7 mouse cellular contexts compared by ENCODE assay signal in the genomic region with DNA sequence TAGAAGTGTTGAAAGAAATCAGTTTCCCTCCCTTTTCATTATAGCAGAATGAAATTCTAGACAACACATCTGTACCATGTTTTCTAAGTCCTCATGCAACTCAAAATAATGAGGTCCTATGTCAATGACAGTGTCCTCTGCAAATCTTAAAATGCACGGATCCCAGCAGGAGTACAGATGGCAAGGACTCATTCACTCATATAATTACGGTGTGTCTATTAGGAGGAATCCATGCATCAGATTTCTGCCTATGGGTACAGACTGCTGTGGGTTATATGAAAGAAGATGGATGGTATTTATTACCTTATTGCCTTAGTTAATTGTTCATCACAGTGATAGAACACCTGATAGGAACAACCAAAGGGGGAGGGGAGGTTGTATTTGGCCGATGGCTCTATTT.
DNase-seq lines count a peak whose midpoint lies in the region; ATAC-seq and TF ChIP-seq lines count a peak whose summit lies in the region.

No protein-coding gene starts in this region.

- peaks cover 13% of the 10 kb centered on the region for H3K4me1 ChIP-seq in lung, embryonic 16.5 days (replicated peaks; ENCODE audit: control insufficient read depth, insufficient read depth, low read length)
- H3K4me1 ChIP-seq in lung, adult 2 months (ENCODE audit: control insufficient read depth, insufficient read depth, low read length), result peaks cover 10% of the 10 kb centered on the region
- peaks cover 31% of the 10 kb centered on the region for H3K4me1 ChIP-seq in hindbrain, embryonic 13.5 days (replicated peaks)
- peaks cover 16% of the 10 kb centered on the region for H3K4me1 ChIP-seq in liver, embryonic 15.5 days (replicated peaks)
- H3K4me1 ChIP-seq in stomach, embryonic 16.5 days (ENCODE audit: control insufficient read depth, insufficient read depth, low read length), result peaks cover 21% of the 10 kb centered on the region

- TF ChIP-seq CTCF in lung, adult 2 months (IDR thresholded peaks at IDR 0.05; ENCODE audit: insufficient read depth, low read length), result no peak

- no peaks in the 10 kb centered on the region for H3K27me3 ChIP-seq in lung, embryonic 16.5 days (ENCODE audit: control insufficient read depth, insufficient read depth, low read depth, low read length)
- H3K27me3 ChIP-seq in hindbrain, embryonic 13.5 days, result no peaks in the 10 kb centered on the region
- H3K27me3 ChIP-seq in liver, embryonic 15.5 days, result no peaks in the 10 kb centered on the region
- H3K27me3 ChIP-seq in stomach, embryonic 16.5 days (ENCODE audit: control insufficient read depth, insufficient read depth, low read length), result no peaks in the 10 kb centered on the region

- 47% methylated on average over 3 of the region's 3 CpGs for WGBS in lung, embryonic 16.5 days
- WGBS in lung, adult 2 months, result 65% methylated on average over 3 of the region's 3 CpGs
- WGBS in hindbrain, embryonic 13.5 days, result 21% methylated on average over 3 of the region's 3 CpGs
- 59% methylated on average over 3 of the region's 3 CpGs for WGBS in liver, embryonic 15.5 days (ENCODE audit: insufficient replicate concordance)
- 60% methylated on average over 3 of the region's 3 CpGs for WGBS in stomach, embryonic 16.5 days

- no peak; the same call in 1 of the 2 replicates for ATAC-seq in lung, embryonic 16.5 days (ENCODE audit: low read depth)
- peak; percentile 72 for ATAC-seq in hindbrain, embryonic 13.5 days (ENCODE audit: low FRiP score)
- no peak for ATAC-seq in liver, embryonic 15.5 days (ENCODE audit: insufficient read depth)
- ATAC-seq in stomach, embryonic 16.5 days (ENCODE audit: insufficient read depth, low FRiP score), result no peak

- no peaks in the 10 kb centered on the region for H3K9me3 ChIP-seq in lung, embryonic 16.5 days (ENCODE audit: control insufficient read depth, low read length)
- no peaks in the 10 kb centered on the region for H3K9me3 ChIP-seq in hindbrain, embryonic 13.5 days
- H3K9me3 ChIP-seq in liver, embryonic 15.5 days (replicated peaks), result no peaks in the 10 kb centered on the region
- H3K9me3 ChIP-seq in stomach, embryonic 16.5 days (replicated peaks; ENCODE audit: control insufficient read depth, low read length), result no peaks in the 10 kb centered on the region

- H3K36me3 ChIP-seq in lung, embryonic 16.5 days (ENCODE audit: control insufficient read depth, insufficient read depth, low read length), result no peaks in the 10 kb centered on the region
- H3K36me3 ChIP-seq in hindbrain, embryonic 13.5 days, result no peaks in the 10 kb centered on the region
- no peaks in the 10 kb centered on the region for H3K36me3 ChIP-seq in liver, embryonic 15.5 days (replicated peaks)
- H3K36me3 ChIP-seq in stomach, embryonic 16.5 days (ENCODE audit: control insufficient read depth, insufficient read depth, low read length), result no peaks in the 10 kb centered on the region

- TF ChIP-seq POLR2A in lung, adult 2 months (IDR thresholded peaks at IDR 0.05; ENCODE audit: borderline replicate concordance, extremely low read depth, low read depth, low read length), result no peak

- peak overlapping the region; percentile 86 for H3K27ac ChIP-seq in lung, embryonic 16.5 days (ENCODE audit: low read length)
- H3K27ac ChIP-seq in hindbrain, embryonic 13.5 days, result peak overlapping the region; percentile 88
- peak overlapping the region; percentile 74; the same call in 1 of the 2 replicates for H3K27ac ChIP-seq in liver, embryonic 15.5 days (replicated peaks)
- peak overlapping the region; percentile 69 for H3K27ac ChIP-seq in stomach, embryonic 16.5 days (ENCODE audit: low read length)

- no peak overlapping the region for H3K4me2 ChIP-seq in lung, embryonic 16.5 days (ENCODE audit: low read depth, low read length)
- H3K4me2 ChIP-seq in hindbrain, embryonic 13.5 days, result peak overlapping the region; percentile 29; the same call in 1 of the 2 replicates
- H3K4me2 ChIP-seq in liver, embryonic 15.5 days, result no peak overlapping the region
- no peak overlapping the region for H3K4me2 ChIP-seq in stomach, embryonic 16.5 days (ENCODE audit: low read depth, low read length)

- DNase-seq in lung, adult 2 months, result no peak
- no peak for DNase-seq in adrenal gland, postnatal 25 days
- DNase-seq in kidney, postnatal 14 days, result no peak

- no peak overlapping the region for H3K9ac ChIP-seq in lung, embryonic 16.5 days (ENCODE audit: low read length)
- no peak overlapping the region for H3K9ac ChIP-seq in hindbrain, embryonic 13.5 days
- no peak overlapping the region for H3K9ac ChIP-seq in liver, embryonic 15.5 days
- H3K9ac ChIP-seq in stomach, embryonic 16.5 days (ENCODE audit: low read length), result no peak overlapping the region

- no peak overlapping the region for H3K4me3 ChIP-seq in lung, embryonic 16.5 days (ENCODE audit: low read length)
- H3K4me3 ChIP-seq in lung, adult 2 months (replicated peaks; ENCODE audit: extremely low read depth, low read depth, low read length), result no peak overlapping the region
- no peak overlapping the region for H3K4me3 ChIP-seq in hindbrain, embryonic 13.5 days
- no peak overlapping the region for H3K4me3 ChIP-seq in liver, embryonic 15.5 days (replicated peaks)
- no peak overlapping the region for H3K4me3 ChIP-seq in stomach, embryonic 16.5 days (replicated peaks; ENCODE audit: low read length)
